Mouse (Mus musculus): ENCODE data around the gene Utp3. TPM values are rescaled to one million over a fixed set of nuclear protein-coding genes. Genes with fewer than 3 reads are reported as not detected.

Gene Utp3
- polyA plus RNA-seq, 1 experiment from 2014 or later, result 76.3 TPM

GRCm38 (mm10) chr5:88558991-88559390 lies 4.7 kb downstream of the Utp3 start:
- Histone ChIP-seq H3K9me3 (no peaks in the 10 kb centered on the region), H3K4me3 (no peak overlapping the region), H3K27me3 (no peaks in the 10 kb centered on the region), H3K27ac (no peak overlapping the region), H3K36me3 (peaks cover 21% of the 10 kb centered on the region), H3K4me2 (replicated peaks) (no peak overlapping the region), H3K4me1 (peaks cover 20% of the 10 kb centered on the region), H3K9ac (no peak overlapping the region)
- ATAC-seq (ENCODE audit: low FRiP score, low read depth), result no peak
- WGBS, result 6% methylated on average over 1 of the region's 1 CpGs

- no peak overlapping the region for H3K4me2 ChIP-seq (replicated peaks)
- no peak overlapping the region for H3K27ac ChIP-seq
- H3K9me3 ChIP-seq, result no peaks in the 10 kb centered on the region
- no peak overlapping the region for H3K9ac ChIP-seq
- peaks cover 11% of the 10 kb centered on the region; the same call in 1 of the 2 replicates for H3K4me1 ChIP-seq
- 78% methylated on average over 9 of the region's 9 CpGs for WGBS
- no peak overlapping the region for H3K4me3 ChIP-seq
- H3K36me3 ChIP-seq, result peaks cover 11% of the 10 kb centered on the region
- ATAC-seq (ENCODE audit: low FRiP score, low read depth), result no peak
- H3K27me3 ChIP-seq, result no peaks in the 10 kb centered on the region
Measured at GRCm38 (mm10) chr5:88561080-88561814, 7.0 kb downstream of the Utp3 start.

DNA sequence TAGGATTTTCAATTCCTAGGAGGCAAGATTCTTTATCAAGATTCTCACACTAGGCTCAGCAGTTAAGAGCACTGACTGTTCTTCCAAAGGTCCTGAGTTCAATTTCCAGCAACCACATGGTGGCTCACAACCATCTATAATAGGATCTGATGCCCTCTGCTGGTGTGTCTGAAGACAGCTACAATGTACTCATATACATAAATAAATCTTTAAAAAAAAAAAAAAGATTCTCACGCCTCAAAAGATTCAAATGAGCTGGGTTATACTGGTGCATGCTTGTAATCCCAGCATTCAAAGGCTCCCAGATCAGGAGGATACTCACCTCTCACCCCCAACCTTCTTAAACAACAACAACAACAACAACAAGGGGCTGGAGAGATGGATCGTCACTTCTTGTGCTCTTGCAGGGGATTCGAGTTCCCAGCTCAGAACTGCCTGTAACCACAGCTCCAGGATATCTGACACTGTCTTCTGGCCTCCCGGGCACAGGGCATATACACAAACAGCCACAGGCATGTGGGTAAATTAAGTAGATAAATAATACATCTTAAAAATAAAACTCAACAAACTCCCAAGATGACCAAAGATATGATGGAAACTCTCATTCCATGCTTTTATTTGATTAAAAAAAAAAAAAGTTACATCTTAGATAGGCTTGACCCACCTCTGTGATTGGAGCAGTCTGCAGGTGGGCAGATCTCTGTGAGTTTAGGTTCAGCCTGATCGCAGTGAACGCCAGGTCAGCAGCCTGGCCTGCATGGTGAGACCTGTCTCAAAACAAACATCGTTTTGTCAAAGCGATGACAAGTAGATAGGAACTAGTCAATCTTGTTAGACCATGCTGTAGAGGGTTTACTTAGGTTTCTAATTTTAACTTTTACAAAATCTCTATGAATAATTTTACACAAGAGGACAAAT lies 8.9 kb downstream of the Utp3 start:
- no peak overlapping the region for H3K4me2 ChIP-seq (replicated peaks)
- no peaks in the 10 kb centered on the region for H3K27me3 ChIP-seq
- no peak overlapping the region for H3K9ac ChIP-seq
- H3K36me3 ChIP-seq, result peaks cover under 1% of the 10 kb centered on the region; the same call in 1 of the 2 replicates
- WGBS, result 70% methylated on average over 8 of the region's 8 CpGs
- H3K4me1 ChIP-seq, result peaks cover 10% of the 10 kb centered on the region; the same call in 1 of the 2 replicates
- H3K9me3 ChIP-seq, result no peaks in the 10 kb centered on the region
- H3K4me3 ChIP-seq, result no peak overlapping the region
- ATAC-seq (ENCODE audit: low FRiP score, low read depth), result no peak
- no peak overlapping the region for H3K27ac ChIP-seq

- whole genome bisulfite sequencing, result under 1% methylated on average over 64 of the region's 71 CpGs
- peak; percentile 84 for ATAC-seq (ENCODE audit: low FRiP score, low read depth)
- no peaks in the 10 kb centered on the region for H3K27me3 ChIP-seq
Measured at GRCm38 (mm10) chr5:88564501-88565147, 10.4 kb downstream of the Utp3 start, which contains the start of gene Rufy3. Rufy3 (plus strand) TSS chr5:88565040.

DNA sequence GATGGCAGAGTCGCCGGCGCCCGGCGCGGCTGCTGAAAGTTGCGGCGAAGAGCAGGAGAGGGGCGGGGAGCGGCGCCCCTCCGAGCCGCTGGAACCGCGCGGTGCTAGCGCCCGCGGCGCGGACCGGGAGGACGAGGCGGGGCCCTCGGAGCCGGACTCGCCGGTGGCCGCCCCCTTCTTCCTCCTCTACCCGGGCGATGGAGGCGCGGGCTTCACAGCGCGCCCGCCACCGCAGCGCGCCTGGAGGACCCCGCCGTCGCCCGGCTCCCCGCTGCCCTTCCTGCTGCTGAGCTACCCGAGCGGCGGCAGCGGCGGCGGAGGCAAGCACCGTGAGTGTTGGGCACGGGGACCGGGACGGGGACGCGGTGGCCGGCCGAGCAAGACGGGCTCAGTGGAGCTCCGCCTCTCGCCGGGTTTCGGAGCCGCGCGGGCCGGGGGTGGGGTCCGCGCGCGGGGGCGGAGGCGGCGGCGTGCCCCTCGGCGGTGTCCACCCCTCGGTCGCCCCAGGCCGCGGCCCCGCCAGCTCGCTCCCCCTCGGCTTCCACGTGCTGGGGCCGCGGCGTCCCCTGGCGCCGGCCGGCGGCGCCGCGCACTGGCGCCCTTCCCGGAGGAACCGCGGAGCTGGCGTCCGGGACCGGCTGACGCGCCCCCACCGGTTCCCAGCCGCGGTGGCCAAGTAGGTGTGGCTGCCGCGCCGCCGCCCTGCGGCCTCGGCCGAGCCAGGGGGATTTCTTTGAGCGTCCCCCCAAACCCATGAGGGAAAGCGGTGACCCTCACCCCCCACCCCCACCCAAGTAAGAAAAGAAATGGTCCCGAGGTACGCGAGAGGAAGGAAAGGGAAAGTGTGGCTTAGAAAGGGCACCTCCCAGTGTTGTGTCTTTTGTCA lies 11.1 kb downstream of the Utp3 start:
- ATAC-seq (ENCODE audit: low FRiP score, low read depth), result peak; percentile 72
- Histone ChIP-seq H3K4me1 (peaks cover 10% of the 10 kb centered on the region; the same call in 1 of the 2 replicates), H3K9ac (peak overlapping the region; percentile 86), H3K27me3 (no peaks in the 10 kb centered on the region), H3K4me3 (peak overlapping the region; percentile 91), H3K9me3 (no peaks in the 10 kb centered on the region), H3K4me2 (replicated peaks) (peak overlapping the region; percentile 80), H3K27ac (peak overlapping the region; percentile 83), H3K36me3 (peaks cover 12% of the 10 kb centered on the region; the same call in 1 of the 2 replicates)
- WGBS, result under 1% methylated on average over 72 of the region's 119 CpGs

More at GRCm38 (mm10) chr5:88564501-88565147, 10.4 kb downstream of the Utp3 start, which contains the start of gene Rufy3:
- Histone ChIP-seq H3K9ac (peak within 1 kb of the TSS; percentile 86), H3K27ac (peak within 1 kb of the TSS; percentile 83), H3K36me3 (0 out of 2 replicates have a peak, but pooled peaks cover 8% of the 10 kb centered on the region), H3K4me2 (replicated peaks) (peak within 1 kb of the TSS; percentile 80), H3K9me3 (no peaks in the 10 kb centered on the region), H3K4me1 (peaks cover 10% of the 10 kb centered on the region; the same call in 1 of the 2 replicates), H3K4me3 (peak within 1 kb of the TSS; percentile 91)

- Histone ChIP-seq H3K9ac (peak overlapping the region; percentile 86), H3K36me3 (peaks cover 17% of the 10 kb centered on the region; the same call in 1 of the 2 replicates), H3K4me1 (peaks cover 10% of the 10 kb centered on the region; the same call in 1 of the 2 replicates), H3K4me2 (replicated peaks) (peak overlapping the region; percentile 80), H3K9me3 (no peaks in the 10 kb centered on the region), H3K27me3 (no peaks in the 10 kb centered on the region), H3K27ac (peak overlapping the region; percentile 83; the same call in 1 of the 2 replicates), H3K4me3 (peak overlapping the region; percentile 91)
- ATAC-seq (ENCODE audit: low FRiP score, low read depth), result no peak
- 8% methylated on average over 14 of the region's 14 CpGs for WGBS
Measured at GRCm38 (mm10) chr5:88566034-88566841, 12.0 kb downstream of the Utp3 start.

DNA sequence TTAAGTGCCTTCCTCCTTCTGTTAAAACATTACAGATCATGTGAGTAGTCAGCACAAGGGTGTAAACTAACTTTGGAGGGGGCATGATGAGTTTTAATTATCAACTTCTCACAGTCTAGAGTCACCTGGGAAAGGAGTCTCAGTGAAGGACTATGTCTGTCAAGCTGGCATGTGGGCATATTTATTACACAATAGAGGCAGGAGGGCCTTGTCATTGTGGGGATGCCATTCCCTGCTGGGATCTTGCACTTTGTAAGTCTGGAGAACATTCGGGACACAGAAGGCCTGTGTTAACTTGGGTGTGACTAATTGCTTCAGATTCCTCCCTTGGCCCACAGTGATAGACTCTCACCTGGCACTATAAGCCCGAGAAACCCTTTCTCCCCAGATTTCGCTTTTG lies 15.3 kb downstream of the Utp3 start:
- Histone ChIP-seq H3K27me3 (no peaks in the 10 kb centered on the region), H3K4me3 (no peak overlapping the region), H3K9me3 (no peaks in the 10 kb centered on the region), H3K4me2 (replicated peaks) (no peak overlapping the region), H3K4me1 (peaks cover 8% of the 10 kb centered on the region; the same call in 1 of the 2 replicates), H3K36me3 (peaks cover 22% of the 10 kb centered on the region), H3K27ac (no peak overlapping the region), H3K9ac (no peak overlapping the region)
- ATAC-seq (ENCODE audit: low FRiP score, low read depth), result no peak
- WGBS, result 74% methylated on average over 3 of the region's 3 CpGs

GRCm38 (mm10) chr5:88574829-88575228 lies 20.6 kb downstream of the Utp3 start:
- WGBS, result 85% methylated on average over 3 of the region's 3 CpGs

DNA sequence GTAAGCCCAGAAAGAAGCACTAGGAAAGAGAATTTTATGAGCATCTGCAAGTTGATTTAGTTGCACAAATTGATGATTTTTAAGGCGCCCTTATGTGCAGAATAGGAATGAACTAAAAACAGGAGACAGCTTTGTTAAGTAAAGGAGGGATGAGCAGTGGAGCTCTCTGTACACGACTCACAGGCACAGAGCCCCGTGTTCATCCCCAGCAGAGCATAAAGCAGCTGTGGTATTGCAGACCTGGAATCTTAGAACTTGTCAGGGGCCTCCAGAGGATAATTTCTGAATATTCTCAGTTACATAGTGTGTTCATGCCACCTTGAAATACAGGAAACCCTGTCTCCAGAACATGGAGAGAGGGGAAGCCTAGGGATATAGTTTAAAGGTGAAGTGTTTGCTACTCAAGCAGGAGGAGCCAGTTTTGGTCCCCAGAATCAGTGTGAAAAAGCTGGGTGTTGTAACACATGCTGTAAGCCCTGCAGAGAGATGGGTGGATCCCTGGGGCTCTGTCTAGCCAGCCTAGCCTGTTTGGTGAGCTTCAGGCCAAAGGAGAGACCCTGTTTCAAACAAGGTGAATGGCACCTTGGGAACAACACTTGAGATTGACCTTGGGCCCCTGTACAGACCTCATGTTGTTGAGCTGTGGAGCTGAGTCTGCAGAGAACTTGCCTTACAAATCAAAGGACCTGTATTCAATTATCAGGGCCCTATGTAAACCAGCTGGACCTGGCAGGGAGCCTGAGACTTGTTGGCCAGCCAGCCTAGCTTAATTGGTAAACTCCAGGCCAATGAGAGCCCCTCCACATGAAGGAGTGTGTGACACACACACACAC lies 21.5 kb downstream of the Utp3 start:
- Histone ChIP-seq H3K27me3 (no peaks in the 10 kb centered on the region), H3K4me2 (replicated peaks) (no peak overlapping the region), H3K4me3 (no peak overlapping the region), H3K9ac (0 out of 2 replicates have a peak overlapping the region, but pooled peaks have one; percentile 8), H3K9me3 (no peaks in the 10 kb centered on the region), H3K36me3 (peaks cover 7% of the 10 kb centered on the region), H3K4me1 (peaks cover 14% of the 10 kb centered on the region), H3K27ac (peak overlapping the region; percentile 39; the same call in 1 of the 2 replicates)
- WGBS, result 43% methylated on average over 3 of the region's 3 CpGs
- ATAC-seq (ENCODE audit: low FRiP score, low read depth), result peak; percentile 71

More at GRCm38 (mm10) chr5:88574829-88575228, 20.6 kb downstream of the Utp3 start:
- Histone ChIP-seq H3K36me3 (peaks cover 14% of the 10 kb centered on the region), H3K27me3 (no peaks in the 10 kb centered on the region), H3K4me3 (no peak overlapping the region), H3K4me2 (replicated peaks) (no peak overlapping the region), H3K9ac (no peak overlapping the region), H3K27ac (no peak overlapping the region), H3K4me1 (peaks cover 14% of the 10 kb centered on the region), H3K9me3 (no peaks in the 10 kb centered on the region)
- no peak for ATAC-seq (ENCODE audit: low FRiP score, low read depth)

Measured in limb, embryonic 13.5 days (tissue).